Mouse (Mus musculus) left cerebral cortex, adult 8-10 months (tissue): ENCODE measurements at regions not wholly inside any gene's neighbourhood (a gene's known extent, or its start where the extent isn't known, plus 50 kb on each side); places are given as distances from the start of the nearest gene placed in this dataset.

Source experiments
- DNase-seq, 2 experiments: peaks; one replicate each; pipeline ENCODE4 v3.0.0; 2022; ENCODE audit warnings: low spot score in 2 of 2

- DNase-seq, result no peak
Measured at GRCm38 (mm10) chrX:19201383-19201782, 279.7 kb downstream of the Tex13c3 start.

- DNase-seq, result no peak
Measured at GRCm38 (mm10) chrX:19199531-19199930, 281.6 kb downstream of the Tex13c3 start.

- DNase-seq, result no peak
Measured at GRCm38 (mm10) chrX:19168983-19169382, 312.1 kb downstream of the Tex13c3 start.

DNA sequence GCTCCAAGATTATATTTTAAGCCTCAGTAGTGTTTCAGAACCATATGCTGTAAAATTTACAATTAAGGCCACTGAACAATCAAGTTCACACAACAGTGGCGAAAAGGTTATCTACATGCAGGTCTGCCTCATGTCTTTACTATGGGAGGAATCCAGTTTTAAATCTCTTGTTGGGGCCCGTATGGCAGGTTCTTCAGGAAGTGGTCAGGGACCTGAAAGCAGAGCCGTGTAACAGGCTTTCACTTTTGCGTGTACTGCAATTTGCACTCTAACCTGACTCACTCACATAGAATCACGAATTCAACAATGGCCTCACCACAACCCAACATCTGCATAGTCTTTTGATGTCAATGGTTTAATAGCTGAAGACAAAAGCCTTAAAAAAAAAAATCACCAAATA is 312.6 kb downstream of the Tex13c3 start:
- no peak for DNase-seq

DNA sequence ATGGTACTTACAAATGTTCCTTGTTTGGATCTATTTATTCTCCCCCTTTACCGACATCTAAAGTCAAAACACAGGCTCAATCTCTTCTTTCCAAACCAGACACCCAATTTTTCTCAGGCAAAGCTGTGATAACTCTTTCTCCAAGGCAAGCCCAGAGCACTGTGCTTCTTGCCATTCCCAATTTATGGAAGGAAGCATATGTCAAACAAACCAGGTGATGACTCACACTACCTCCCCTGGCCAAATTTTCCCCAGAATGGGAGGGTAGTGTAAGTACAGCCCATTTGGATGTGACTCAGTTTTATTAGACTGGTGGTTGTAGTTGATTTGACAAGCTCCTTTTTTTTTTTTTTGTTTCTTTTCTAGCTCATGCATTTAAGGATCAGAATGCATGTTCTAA is 313.0 kb downstream of the Tex13c3 start:
- DNase-seq, result no peak

DNA sequence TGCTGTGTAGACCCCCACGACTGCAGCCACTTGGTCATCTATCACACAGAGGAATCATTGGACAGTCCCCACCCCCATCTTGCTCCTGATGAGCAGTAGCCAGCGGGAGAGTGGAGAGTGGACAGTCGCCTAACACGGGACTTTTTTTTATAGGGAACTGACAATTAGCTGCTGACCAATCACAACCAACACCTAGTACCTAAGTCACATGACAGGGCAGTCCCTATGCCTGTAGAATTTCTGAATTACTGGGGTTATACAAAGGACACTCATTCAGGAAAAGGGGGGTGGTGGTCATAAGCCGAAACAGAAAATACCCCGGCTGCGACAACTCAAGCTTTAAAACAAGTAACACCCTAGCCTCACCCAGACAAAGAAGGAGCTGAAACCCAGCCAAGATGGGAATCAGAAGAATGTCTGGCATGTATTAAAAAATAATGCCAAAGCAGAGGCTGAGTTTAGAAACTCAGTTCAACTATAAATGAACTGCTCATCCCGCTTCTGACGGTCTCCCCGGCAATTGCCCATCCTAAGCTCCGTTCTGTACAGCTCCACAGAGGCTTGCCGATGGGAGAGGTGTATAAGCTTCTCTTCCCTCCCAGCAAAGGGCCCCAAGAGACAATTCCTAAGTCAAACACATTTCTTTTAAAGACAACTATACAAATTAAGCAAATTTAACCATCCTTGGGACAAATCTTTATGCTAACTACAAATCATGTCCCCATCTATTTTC is 313.8 kb downstream of the Tex13c3 start:
- DNase-seq, result peak in 1 of 2 experiments; percentile 7

- DNase-seq, result no peak
Measured at GRCm38 (mm10) chrX:19165891-19166644, 315.1 kb downstream of the Tex13c3 start.

- DNase-seq, result no peak
Measured at GRCm38 (mm10) chrX:19164151-19164550, 317.0 kb downstream of the Tex13c3 start.

DNA sequence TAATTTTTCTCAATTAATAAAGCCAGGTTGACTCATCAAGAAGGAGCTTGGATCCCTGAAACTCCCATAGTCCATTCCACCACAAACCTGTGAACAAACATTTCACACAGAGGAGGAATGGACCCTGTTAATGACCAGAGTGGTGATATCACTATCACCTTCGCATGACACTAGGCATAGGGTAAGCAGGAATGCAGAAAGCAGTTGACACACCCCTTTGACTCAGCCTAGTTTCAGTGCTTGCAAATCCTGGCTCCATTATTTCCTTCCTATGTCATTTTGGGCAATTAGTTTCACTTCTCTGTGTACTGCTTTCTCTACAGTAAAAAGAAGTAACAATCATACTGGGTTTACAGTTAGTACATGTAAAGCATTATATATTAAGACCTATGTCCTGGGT is 318.2 kb downstream of the Tex13c3 start:
- DNase-seq, result no peak

DNA sequence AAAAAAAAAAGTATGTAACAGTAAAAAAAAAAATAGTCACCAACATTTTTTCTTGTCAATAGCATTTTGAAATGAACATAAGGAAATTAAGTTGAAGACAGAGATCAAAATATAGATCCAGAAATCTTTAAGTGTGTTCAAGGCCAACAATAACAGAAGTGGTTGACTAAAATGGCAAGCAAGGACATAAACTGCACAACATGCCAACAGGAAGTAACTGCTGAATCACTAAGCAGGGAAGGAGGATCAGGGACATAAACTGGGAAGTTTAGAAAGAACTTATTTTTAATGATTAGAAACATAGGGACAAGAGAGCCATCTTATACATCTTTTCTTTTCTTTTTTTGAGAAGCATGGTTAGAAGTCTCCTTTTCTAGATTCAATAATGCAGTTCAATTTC is 318.8 kb downstream of the Tex13c3 start:
- no peak for DNase-seq

GRCm38 (mm10) chrX:19160275-19160930 is 320.7 kb downstream of the Tex13c3 start:
- no peak for DNase-seq

GRCm38 (mm10) chrX:19157464-19158203 is 323.5 kb downstream of the Tex13c3 start:
- DNase-seq, result no peak

GRCm38 (mm10) chrX:19153619-19154018 is 327.5 kb downstream of the Tex13c3 start:
- no peak for DNase-seq

GRCm38 (mm10) chrX:19152170-19152861 is 328.8 kb downstream of the Tex13c3 start:
- DNase-seq, result no peak

- no peak for DNase-seq
Measured at GRCm38 (mm10) chrX:19150606-19151005, 330.5 kb downstream of the Tex13c3 start.

DNA sequence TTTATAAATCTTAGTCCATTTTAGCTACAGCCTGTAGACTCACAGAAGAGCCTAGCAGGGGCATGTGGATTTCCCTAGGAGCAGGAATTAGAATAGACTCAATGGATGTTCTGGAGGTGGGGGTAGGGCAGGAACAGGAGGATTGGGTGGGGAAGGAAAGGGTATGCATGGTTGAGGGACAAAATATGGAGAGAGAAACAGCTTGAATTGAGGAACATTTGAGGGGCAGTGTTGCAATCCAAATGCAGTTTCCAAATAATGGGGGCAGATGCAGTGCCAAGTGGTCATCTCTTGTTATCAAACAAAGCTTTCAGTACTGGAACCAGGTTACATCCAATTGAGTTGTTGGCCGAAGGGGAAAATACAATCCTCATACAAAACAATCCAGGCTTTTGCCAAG is 332.4 kb downstream of the Tex13c3 start:
- no peak for DNase-seq

- DNase-seq, result no peak
Measured at GRCm38 (mm10) chrX:19148251-19148650, 332.9 kb downstream of the Tex13c3 start.

GRCm38 (mm10) chrX:19112753-19113152 is 368.4 kb downstream of the Tex13c3 start:
- DNase-seq, result no peak

DNA sequence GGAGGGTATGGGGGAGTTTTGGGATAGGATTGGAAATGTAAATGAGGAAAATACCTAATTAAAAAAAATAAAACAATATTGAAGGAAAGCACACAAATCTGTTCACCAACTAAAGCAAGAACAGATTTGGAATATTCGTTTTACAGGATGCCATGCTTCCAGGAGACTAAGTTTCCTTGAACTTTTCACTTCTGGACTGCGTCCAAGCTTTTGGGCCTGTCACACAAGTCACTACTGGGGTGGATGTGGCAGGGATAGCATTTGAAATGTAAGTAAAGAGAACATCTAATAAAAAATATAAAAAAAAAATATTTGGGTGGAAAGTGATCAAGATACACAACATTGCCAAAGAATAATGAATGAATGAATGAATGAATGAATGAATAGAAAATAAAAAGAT is 378.2 kb downstream of the Tex13c3 start:
- no peak for DNase-seq

- DNase-seq, result no peak
Measured at GRCm38 (mm10) chrX:19095960-19096359, 385.2 kb downstream of the Tex13c3 start.

- DNase-seq, result no peak
Measured at GRCm38 (mm10) chrX:19084435-19084834, 396.7 kb downstream of the Tex13c3 start.
